Mouse (Mus musculus): ENCODE results near the gene Ech1.

Gene Ech1

GRCm38 (mm10) chr7:28859953-28860352 is 34.9 kb downstream of the Ech1 start:
- DNase-seq (ENCODE audit: low read depth, low spot score): no peak

- peak; percentile 86 for DNase-seq (ENCODE audit: low read depth, low spot score)
Measured at GRCm38 (mm10) chr7:28860898-28861297, 35.9 kb downstream of the Ech1 start.

GRCm38 (mm10) chr7:28862817-28863499 is 37.9 kb downstream of the Ech1 start:
- peak; percentile 61 for DNase-seq (ENCODE audit: low read depth, low spot score)

GRCm38 (mm10) chr7:28863540-28863939 is 38.5 kb downstream of the Ech1 start, which contains the start of gene Lgals7:
Gene Lgals7 (plus strand): TSS chr7:28863853.
- no peak for DNase-seq (ENCODE audit: low read depth, low spot score)

DNA sequence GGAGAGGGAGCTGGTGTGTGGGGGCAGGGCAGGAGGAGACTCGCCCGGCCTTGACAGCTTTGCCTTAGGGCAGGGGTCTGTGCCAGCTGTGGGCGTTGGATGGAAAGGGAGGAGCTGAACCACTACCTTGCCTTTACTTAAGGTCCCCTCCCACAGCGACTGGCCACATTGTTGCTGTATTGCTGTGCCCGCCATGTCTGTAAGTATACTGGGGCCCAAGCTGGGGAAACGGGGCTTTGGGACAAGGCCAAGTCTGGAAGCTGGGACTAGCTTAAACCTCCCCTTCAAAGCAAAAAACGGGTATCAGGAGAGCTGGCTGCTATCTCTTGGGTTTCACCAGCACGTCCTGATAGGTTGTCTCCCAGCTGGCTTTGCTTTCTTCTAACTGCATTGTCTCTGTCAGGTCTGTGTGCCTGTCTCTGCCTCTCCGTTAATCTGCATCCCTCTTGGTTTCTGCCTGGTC is 39.3 kb downstream of the Ech1 start:
- DNase-seq (ENCODE audit: low read depth, low spot score): no peak

GRCm38 (mm10) chr7:28865481-28866300 is 40.7 kb downstream of the Ech1 start:
- DNase-seq (ENCODE audit: low read depth, low spot score): peak; percentile 95

GRCm38 (mm10) chr7:28866769-28867507 is 41.9 kb downstream of the Ech1 start:
- DNase-seq (ENCODE audit: low read depth, low spot score): no peak

DNA sequence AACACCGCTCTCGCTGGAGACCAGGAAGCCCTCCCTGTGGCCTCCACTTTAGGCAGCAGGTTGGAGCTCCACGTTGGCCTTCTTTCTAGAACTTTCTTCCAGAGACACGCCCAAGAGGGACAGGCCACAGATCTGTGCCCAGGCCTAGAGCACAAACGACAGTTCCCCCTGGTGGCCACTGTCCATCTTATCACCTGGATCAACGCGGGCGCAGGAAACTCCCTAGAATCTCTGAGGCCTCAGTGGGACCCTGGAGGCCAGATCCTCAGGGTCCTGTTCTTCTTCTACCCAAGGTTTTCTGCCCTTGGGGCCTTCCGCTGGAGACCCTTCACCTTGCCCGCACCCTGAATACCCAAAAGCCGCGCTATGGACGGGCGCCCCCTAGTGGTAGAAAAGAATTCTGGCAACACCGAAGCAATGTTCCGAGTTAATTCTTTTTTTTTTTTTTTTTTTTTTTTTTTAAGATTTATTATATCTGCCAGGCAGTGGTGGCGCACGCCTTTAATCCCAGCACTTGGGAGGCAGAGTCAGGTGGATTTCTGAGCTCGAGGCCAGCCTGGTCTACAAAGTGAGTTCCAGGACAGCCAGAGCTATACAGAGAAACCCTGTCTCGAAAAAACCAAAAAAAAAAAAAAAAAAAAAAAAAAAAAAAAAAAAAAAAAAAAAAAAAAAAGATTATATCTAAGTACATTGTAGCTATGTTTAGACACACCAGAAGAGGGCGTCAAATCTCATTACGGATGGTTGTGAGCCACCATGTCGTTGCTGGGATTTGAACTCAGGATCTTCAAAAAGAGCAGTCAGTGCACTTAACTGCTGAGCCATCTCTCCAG is 42.7 kb downstream of the Ech1 start:
- peak; percentile 81 for DNase-seq (ENCODE audit: low read depth, low spot score)

- peak; percentile 43 for DNase-seq (ENCODE audit: low read depth, low spot score)
Measured at GRCm38 (mm10) chr7:28870901-28871664, 46.1 kb downstream of the Ech1 start.

DNA sequence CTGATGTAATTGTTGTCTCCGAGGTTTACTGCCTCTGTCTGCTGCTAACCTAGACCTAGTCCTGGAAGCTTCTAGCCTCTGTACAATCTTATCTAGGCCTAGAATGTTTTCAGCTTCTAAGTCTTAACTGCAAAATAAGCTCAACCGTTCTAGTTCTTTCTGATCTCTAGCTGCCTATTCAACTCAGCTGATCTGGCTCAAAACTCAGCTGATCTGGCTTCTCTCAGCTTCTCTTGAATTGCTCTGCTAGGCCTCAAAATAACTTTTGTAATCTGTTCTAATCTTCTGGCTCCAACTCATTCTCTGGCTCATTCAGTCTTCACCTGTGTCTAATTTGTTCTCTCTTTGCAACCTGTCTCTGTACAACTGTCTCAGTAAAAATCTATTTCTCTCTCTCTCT is 49.5 kb downstream of the Ech1 start:
- no peak for DNase-seq (ENCODE audit: low read depth, low spot score)

GRCm38 (mm10) chr7:28876099-28876498 is 51.1 kb downstream of the Ech1 start:
- no peak for DNase-seq (ENCODE audit: low read depth, low spot score)

DNA sequence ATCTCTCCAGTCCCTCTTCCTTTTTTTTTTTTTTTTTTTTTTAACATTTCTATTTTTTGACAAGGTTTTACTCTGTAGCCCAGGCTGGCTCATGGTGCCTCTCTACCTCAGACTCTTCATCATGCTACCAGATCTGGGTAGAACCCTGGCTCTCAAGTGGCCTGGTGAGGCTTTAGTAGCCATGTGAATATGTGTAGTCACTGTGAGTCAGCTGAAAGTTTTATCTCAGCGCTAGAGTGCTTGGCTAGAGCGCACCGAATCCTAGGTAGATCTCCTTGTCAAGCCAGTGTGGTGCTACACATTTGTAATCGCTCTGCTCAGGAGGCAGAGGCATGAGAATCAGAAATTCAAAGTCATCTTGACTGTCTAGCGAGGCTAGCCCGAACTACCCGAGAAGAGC is 52.1 kb downstream of the Ech1 start:
- peak; percentile 25 for DNase-seq (ENCODE audit: low read depth, low spot score)

DNA sequence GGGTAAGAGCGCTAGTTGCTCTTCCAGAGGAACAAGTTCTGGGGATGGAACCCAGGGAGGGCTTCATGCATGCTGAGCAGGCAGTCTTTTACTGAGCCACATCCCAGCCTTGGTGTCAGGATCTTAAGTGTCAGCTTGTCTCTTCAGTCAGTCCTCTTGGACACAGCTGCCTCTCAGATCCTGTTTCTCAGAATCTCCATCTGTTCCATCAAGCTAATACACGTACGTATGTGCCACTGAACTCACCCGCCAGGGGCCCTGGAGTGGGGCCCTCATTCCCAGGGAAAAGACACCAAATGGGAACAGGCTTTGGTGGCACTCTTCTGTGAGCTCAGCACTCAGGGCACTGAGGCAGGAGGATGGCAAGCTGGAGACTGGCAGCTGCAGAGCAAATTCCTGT is 52.8 kb downstream of the Ech1 start:
- no peak for DNase-seq (ENCODE audit: low read depth, low spot score)

DNA sequence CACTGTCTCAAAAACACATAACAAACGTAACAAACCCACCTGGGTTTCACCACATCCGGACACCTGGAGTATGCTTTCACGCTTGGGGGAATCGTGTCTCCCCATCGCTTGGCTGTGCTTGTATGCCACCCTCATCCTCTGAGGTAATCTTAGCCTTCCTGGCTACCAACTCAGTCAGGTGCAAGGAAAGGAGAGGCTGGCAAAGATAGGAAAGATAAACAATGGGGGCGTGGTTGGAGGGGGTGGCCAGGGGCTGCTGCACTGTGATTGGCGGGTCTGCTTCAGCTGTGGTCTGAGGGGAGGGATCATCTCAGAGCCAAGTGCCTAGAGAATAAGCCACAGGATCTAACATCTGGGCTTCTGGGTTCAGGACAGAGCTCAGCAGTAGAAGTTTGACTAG is 54.6 kb downstream of the Ech1 start:
- DNase-seq (ENCODE audit: low read depth, low spot score): peak; percentile 83

GRCm38 (mm10) chr7:28880554-28880953 is 55.5 kb downstream of the Ech1 start:
- no peak for DNase-seq (ENCODE audit: low read depth, low spot score)

GRCm38 (mm10) chr7:28881199-28881598 is 56.2 kb downstream of the Ech1 start, which contains the start of gene Capn12:
Gene Capn12 (plus strand): TSS chr7:28881422.
- peak; percentile 50 for DNase-seq (ENCODE audit: low read depth, low spot score)

All from R1 (cell line).